Mouse (Mus musculus) megakaryocyte, embryonic 14.5 days (primary cell): Measurements from ENCODE around the gene Hoxb2.

Experiments used
- FLI1 ChIP-seq: IDR thresholded peaks from 2 replicates; pipeline ENCODE4 v1.6.1; 2012; ENCODE audit warnings: low read length, inconsistent platforms, mixed read lengths
- GATA1 ChIP-seq: IDR thresholded peaks from 3 replicates; pipeline ENCODE4 v1.6.1; 2012; ENCODE audit warnings: mixed read lengths, low read length, inconsistent platforms, borderline replicate concordance

DNA sequence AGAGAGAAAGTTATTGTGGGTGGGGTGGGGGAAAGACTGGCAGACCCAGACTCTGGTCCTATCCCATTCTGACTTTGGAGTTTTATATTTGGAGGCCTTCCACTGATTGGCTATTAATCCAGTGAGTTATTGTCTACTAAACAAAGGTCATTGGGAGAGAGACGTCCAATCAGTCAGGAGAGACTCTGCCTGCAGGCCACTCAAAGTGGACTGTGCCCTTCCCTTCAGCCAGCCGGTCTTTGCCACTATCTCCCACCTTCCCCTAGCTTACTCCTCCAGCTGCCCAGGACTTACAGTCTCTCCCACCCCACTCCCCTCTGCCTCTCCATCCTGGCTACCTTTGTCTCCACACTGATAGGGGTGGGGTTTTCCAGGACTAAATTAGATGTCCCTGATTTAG, 13.7 kb upstream of the Hoxb2 start:
- no peak for TF ChIP-seq GATA1
- no peak for TF ChIP-seq FLI1
